Mouse (Mus musculus) limb, embryonic 14.5 days (tissue): ENCODE measurements around the gene Cad. TPM values are rescaled to one million over a fixed set of nuclear protein-coding genes. Genes with fewer than 3 reads are reported as not detected.
"Not testable (repeated sequence)": the region's sequence is repeated elsewhere in the genome, so short reads cannot be mapped to it uniquely, and the experiment has no call there.

Experiments used
- ATAC-seq: fragments of 200-750 bp; cut with Nextera tagmentation; 2 replicates; pipeline ENCODE4 v1.8.0; 2017; ENCODE audit warnings: low read depth, moderate number of reproducible peaks, moderate TSS enrichment; ENCODE audit not compliant: low FRiP score
- DNase-seq: peaks from one replicate; pipeline ENCODE4 v3.0.0-alpha.2; 2015; ENCODE audit warnings: low spot score
- H3K27ac ChIP-seq: fragments of 300-500 bp; sonication (generic); replicated peaks from 2 replicates; pipeline ENCODE4 v1.5.1; 2014; ENCODE audit warnings: low read depth, mild to moderate bottlenecking, low read length, moderate library complexity, mixed read lengths
- H3K27me3 ChIP-seq: fragments of 300-500 bp; sonication (generic); 2 replicates; pipeline ENCODE4 v1.6.1; 2014; ENCODE audit warnings: low read length, mixed read lengths; ENCODE audit not compliant: control insufficient read depth, insufficient read depth
- H3K36me3 ChIP-seq: fragments of 300-500 bp; sonication (generic); 2 replicates; pipeline ENCODE4 v1.6.1; 2014; ENCODE audit warnings: mild to moderate bottlenecking, low read length, moderate library complexity, mixed read lengths; ENCODE audit not compliant: control insufficient read depth, insufficient read depth
- H3K4me1 ChIP-seq: fragments of 300-500 bp; sonication (generic); 2 replicates; pipeline ENCODE4 v1.6.1; 2014; ENCODE audit warnings: antibody characterized with exemption, low read length, mixed read lengths; ENCODE audit not compliant: control insufficient read depth, insufficient read depth
- H3K4me2 ChIP-seq: fragments of 300-500 bp; sonication (generic); replicated peaks from 2 replicates; pipeline ENCODE4 v1.6.1; 2014; ENCODE audit warnings: low read depth, mild to moderate bottlenecking, low read length, moderate library complexity; ENCODE audit not compliant: severe bottlenecking
- H3K4me3 ChIP-seq: fragments of 300-500 bp; sonication (generic); replicated peaks from 2 replicates; pipeline ENCODE4 v1.5.1; 2014; ENCODE audit warnings: low read length
- H3K9ac ChIP-seq: fragments of 300-500 bp; sonication (generic); 2 replicates; pipeline ENCODE4 v1.6.1; 2014; ENCODE audit warnings: mild to moderate bottlenecking, low read depth, low read length, moderate library complexity; ENCODE audit not compliant: severe bottlenecking
- H3K9me3 ChIP-seq: fragments of 300-500 bp; sonication (generic); 2 replicates; pipeline ENCODE4 v1.6.1; 2016; ENCODE audit warnings: low read length; ENCODE audit not compliant: control insufficient read depth
- POLR2A ChIP-seq: fragments of 200-500 bp; IDR thresholded peaks from 2 replicates; pipeline ENCODE4 v1.8.0; 2012; ENCODE audit warnings: inconsistent platforms, mild to moderate bottlenecking, moderate library complexity, borderline replicate concordance; ENCODE audit not compliant: insufficient read depth, insufficient read length; ENCODE audit errors: extremely low read depth
- WGBS: fragments of 180-500 bp; shearing (Covaris S2); extraction: QIAGEN DNeasy Blood & Tissue Kit; methylation state at CpG from one replicate; pipeline ENCODE4 v1.1.7; 2014; 5-methylcytosine and 5-hydroxymethylcytosine counted together
- polyA plus RNA-seq, 2 experiments: library from polyadenylated mRNA; depleted of rRNA in 1 of 2; stranded (reverse) in 1 of 2; unstranded in 1 of 2; fragments of >200 nt; fragmentation: Nextera tagmentation in 1 of 2; extraction: Ambion mirVana in 1 of 2; gene quantifications; 2 replicates each; pipeline versions ENCODE4 v1.2.1 to v1.2.3; 2012 to 2014

The Cad gene
- polyA plus RNA-seq, 2 experiments: 29.4 to 49.1 TPM

- TF ChIP-seq POLR2A: no peak
- Histone ChIP-seq H3K36me3 (0 out of 2 replicates have a peak, but pooled peaks cover 1% of the 10 kb centered on the region), H3K27ac (peak within 1 kb of the TSS; percentile 88), H3K9ac (peak within 1 kb of the TSS; percentile 81), H3K27me3 (no peaks in the 10 kb centered on the region), H3K4me1 (peaks cover 7% of the 10 kb centered on the region), H3K4me2 (peak within 1 kb of the TSS; percentile 75), H3K9me3 (no peaks in the 10 kb centered on the region), H3K4me3 (peak within 1 kb of the TSS; percentile 75)
- WGBS: 1% methylated on average over 23 of the region's 23 CpGs
- DNase-seq: peak; percentile 70
- ATAC-seq: 0 out of 2 replicates have a peak, but pooled peaks have one; percentile 14
Observed at GRCm38 (mm10) chr5:31048763-31049641, 5.6 kb upstream of the Cad start, which contains the start of gene Slc5a6. TSS of gene Slc5a6 (minus strand) at chr5:31048924.

GRCm38 (mm10) chr5:31050427-31050826 lies 4.2 kb upstream of the Cad start:
- Histone ChIP-seq H3K4me3 (no peak overlapping the region), H3K9ac (no peak overlapping the region), H3K4me1 (peaks cover 8% of the 10 kb centered on the region), H3K27ac (no peak overlapping the region), H3K4me2 (no peak overlapping the region), H3K9me3 (no peaks in the 10 kb centered on the region), H3K36me3 (no peaks in the 10 kb centered on the region), H3K27me3 (no peaks in the 10 kb centered on the region)
- no peak for TF ChIP-seq POLR2A
- DNase-seq: no peak
- ATAC-seq: no peak

DNA sequence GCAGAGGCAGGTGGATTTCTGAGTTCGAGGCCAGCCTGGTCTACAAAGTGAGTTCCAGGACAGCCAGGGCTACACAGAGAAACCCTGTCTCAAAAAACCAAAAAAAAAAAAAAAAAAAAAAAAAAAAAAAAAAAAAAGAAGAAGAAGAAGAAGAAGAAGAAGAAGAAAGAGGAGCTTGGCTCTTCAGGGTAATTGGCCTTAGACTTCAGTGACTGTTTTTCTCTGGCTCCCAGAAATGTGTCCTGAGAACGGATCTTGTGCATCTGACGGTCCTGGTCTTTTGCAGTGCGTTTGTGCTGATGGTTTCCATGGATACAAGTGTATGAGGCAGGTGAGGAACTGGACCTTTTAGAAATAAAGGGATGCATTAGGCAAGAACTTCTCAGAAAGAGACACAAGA lies 852 bp upstream of the Cad start:
- DNase-seq: not testable (repeated sequence)

GRCm38 (mm10) chr5:31055216-31056140 lies 898 bp downstream of the Cad start:
- H3K9me3 ChIP-seq: no peaks in the 10 kb centered on the region
- H3K9ac ChIP-seq: peak overlapping the region; percentile 78
- DNase-seq (no peak), ATAC-seq (peak; percentile 20)
- peak overlapping the region; percentile 76 for H3K4me2 ChIP-seq
- H3K4me3 ChIP-seq: peak overlapping the region; percentile 67
- peaks cover 8% of the 10 kb centered on the region for H3K4me1 ChIP-seq
- peaks cover 36% of the 10 kb centered on the region for H3K36me3 ChIP-seq
- TF ChIP-seq POLR2A: no peak
- 13% methylated on average over 19 of the region's 19 CpGs for WGBS
- no peaks in the 10 kb centered on the region for H3K27me3 ChIP-seq
- H3K27ac ChIP-seq: peak overlapping the region; percentile 75; the same call in 1 of the 2 replicates

More for the DNA sequence above, 852 bp upstream of the Cad start:
- H3K27ac ChIP-seq: peak overlapping the region; percentile 75
- H3K36me3 ChIP-seq: peaks cover 18% of the 10 kb centered on the region
- H3K4me3 ChIP-seq: peak overlapping the region; percentile 67
- peak overlapping the region; percentile 76 for H3K4me2 ChIP-seq
- H3K27me3 ChIP-seq, ATAC-seq, H3K4me1 ChIP-seq, H3K9ac ChIP-seq, H3K9me3 ChIP-seq: not testable (repeated sequence)
- WGBS: 47% methylated on average over 4 of the region's 4 CpGs

GRCm38 (mm10) chr5:31069810-31070209 lies 15.2 kb downstream of the Cad start:
- TF ChIP-seq POLR2A: no peak
- H3K36me3 ChIP-seq: peaks cover 93% of the 10 kb centered on the region
- H3K27me3 ChIP-seq: no peaks in the 10 kb centered on the region
- WGBS: 93% methylated on average over 3 of the region's 3 CpGs
- H3K4me3 ChIP-seq: no peak overlapping the region
- H3K27ac ChIP-seq: no peak overlapping the region
- no peaks in the 10 kb centered on the region for H3K9me3 ChIP-seq
- H3K4me1 ChIP-seq: no peaks in the 10 kb centered on the region
- no peak for ATAC-seq
- no peak overlapping the region for H3K9ac ChIP-seq
- no peak overlapping the region for H3K4me2 ChIP-seq
- no peak for DNase-seq
